Comparison of ENCODE assay signal across 29 mouse cellular contexts in genomic region chr6:146915808-146916207, GRCm38 (mm10). TPM values are rescaled to one million over a fixed set of nuclear protein-coding genes. Genes with fewer than 3 reads are reported as not detected.
DNase-seq lines count a peak whose midpoint lies in the region; ATAC-seq and TF ChIP-seq lines count a peak whose summit lies in the region.
"Had no signal": no experiment of that assay in that cellular context is flagged by ENCODE, and none has a peak within 500 bp of the region (broad histone marks: within the 10 kb centered on the region; RNA-seq: fewer than 3 reads in every experiment).

No protein-coding gene starts in this region.

- H3K4me3 ChIP-seq in lung, postnatal 0 days (ENCODE audit: low read depth, low read length): no peak overlapping the region
- no peak overlapping the region for H3K4me3 ChIP-seq in olfactory bulb, adult 2 months (ENCODE audit: insufficient read depth, low read depth, low read length)
- H3K4me3 ChIP-seq: embryonic facial prominence, embryonic 10.5 days; embryonic facial prominence, embryonic 13.5 days; hindbrain, embryonic 10.5 days; hindbrain, embryonic 13.5 days; intestine, embryonic 15.5 days had no signal

- DNase-seq in heart, adult 11 months: peak; percentile 18
- DNase-seq in heart, postnatal 25 days (ENCODE audit: low spot score): no peak
- peak; percentile 44 for DNase-seq in lung, postnatal 0 days (ENCODE audit: low spot score)
- no peak for DNase-seq in lung, postnatal 10 days
- peak; percentile 24 for DNase-seq in brain, embryonic 14.5 days (ENCODE audit: low read depth)
- no peak for DNase-seq in kidney, postnatal 14 days
- no peak for DNase-seq in layer of hippocampus, adult 8-10 months (ENCODE audit: low spot score in 2 of 2)
- DNase-seq: adrenal gland, postnatal 10 days; adrenal gland, postnatal 36 days; cerebellum, adult 11 months; cerebellum, adult 2 months; cerebellum, adult 9-11 months; cerebellum, postnatal 25 days; gastrocnemius, postnatal 14 days; heart, adult 18-20 months; heart, postnatal 36 days had no signal

- 0 out of 2 replicates have a peak, but pooled peaks have one; percentile 19 for ATAC-seq in lung, postnatal 0 days
- ATAC-seq: forebrain, embryonic 14.5 days; hindbrain, embryonic 16.5 days; intestine, embryonic 15.5 days; Patski had no signal

- H3K9ac ChIP-seq in lung, postnatal 0 days (replicated peaks; ENCODE audit: low read depth): no peak overlapping the region
- H3K9ac ChIP-seq: embryonic facial prominence, embryonic 13.5 days; hindbrain, embryonic 13.5 days; intestine, embryonic 15.5 days had no signal

- no peaks in the 10 kb centered on the region for H3K27me3 ChIP-seq in lung, postnatal 0 days (replicated peaks; ENCODE audit: insufficient read depth, low read length)
- H3K27me3 ChIP-seq: embryonic facial prominence, embryonic 13.5 days; hindbrain, embryonic 13.5 days; intestine, embryonic 15.5 days; Patski had no signal

- no peak overlapping the region for H3K4me2 ChIP-seq in lung, postnatal 0 days (replicated peaks; ENCODE audit: low read depth, low read length)
- H3K4me2 ChIP-seq: embryonic facial prominence, embryonic 13.5 days; heart, embryonic 11.5 days; hindbrain, embryonic 13.5 days; intestine, embryonic 15.5 days had no signal

- WGBS in lung, postnatal 0 days: 75% methylated on average over 1 of the region's 1 CpGs
- WGBS in olfactory bulb, adult 2 months: 35% methylated on average over 1 of the region's 1 CpGs

- TF ChIP-seq EP300 in lung, postnatal 0 days (IDR thresholded peaks at IDR 0.05): no peak

- H3K4me1 ChIP-seq in lung, postnatal 0 days (ENCODE audit: insufficient read depth, low read depth, low read length): peaks cover 18% of the 10 kb centered on the region; the same call in 1 of the 2 replicates
- peaks cover 8% of the 10 kb centered on the region for H3K4me1 ChIP-seq in olfactory bulb, adult 2 months (ENCODE audit: control insufficient read depth, insufficient read depth, low read length)

- intact Hi-C loops in heart, postnatal 25 days (cut with DNase I): no loop called here

- no peak for TF ChIP-seq POLR2A in brain, embryonic 14.5 days (IDR thresholded peaks at IDR 0.05; ENCODE audit: borderline replicate concordance, extremely low read depth, insufficient read depth, insufficient read length, poor library complexity, severe bottlenecking)
- TF ChIP-seq POLR2A in olfactory bulb, adult 2 months (IDR thresholded peaks at IDR 0.05; ENCODE audit: insufficient read depth, low read depth, low read length): no peak

- no peaks in the 10 kb centered on the region for H3K9me3 ChIP-seq in lung, postnatal 0 days (ENCODE audit: low read length)
- H3K9me3 ChIP-seq: embryonic facial prominence, embryonic 10.5 days; embryonic facial prominence, embryonic 13.5 days; hindbrain, embryonic 10.5 days; hindbrain, embryonic 13.5 days; intestine, embryonic 15.5 days had no signal

- H3K36me3 ChIP-seq in lung, postnatal 0 days (ENCODE audit: insufficient read depth, low read length): no peaks in the 10 kb centered on the region
- H3K36me3 ChIP-seq: embryonic facial prominence, embryonic 10.5 days; embryonic facial prominence, embryonic 13.5 days; hindbrain, embryonic 13.5 days; intestine, embryonic 15.5 days had no signal

- no peak for TF ChIP-seq CTCF in lung, postnatal 0 days (IDR thresholded peaks at IDR 0.05)
- TF ChIP-seq CTCF in brain, embryonic 14.5 days (IDR thresholded peaks at IDR 0.05; ENCODE audit: borderline replicate concordance, extremely low read depth, insufficient read depth, insufficient read length): no peak
- no peak for TF ChIP-seq CTCF in olfactory bulb, adult 2 months (IDR thresholded peaks at IDR 0.05; ENCODE audit: insufficient read depth, low read depth, low read length)

- no peak overlapping the region for H3K27ac ChIP-seq in lung, postnatal 0 days (ENCODE audit: low read length)
- 0 out of 2 replicates have a peak overlapping the region, but pooled peaks have one; percentile 51 for H3K27ac ChIP-seq in olfactory bulb, adult 2 months (ENCODE audit: insufficient read depth, low read depth, low read length)
- H3K27ac ChIP-seq: embryonic facial prominence, embryonic 10.5 days; embryonic facial prominence, embryonic 13.5 days; hindbrain, embryonic 10.5 days; hindbrain, embryonic 13.5 days; intestine, embryonic 15.5 days had no signal

RNA-seq across cellular contexts. Expression of gene Ppfibp1, which starts 27.5 kb away (rescaled TPM):
- total RNA-seq in heart, postnatal 25 days (2021): 100 to 1,000 TPM in 1 of 2 experiments, 10 to 100 TPM in 1; 82.4 to 107 TPM
- 50.5 and 53.5 TPM in 2 replicates for polyA plus RNA-seq in lung, postnatal 0 days (2015; fragmentation: Nextera tagmentation; extraction: Ambion mirVana)
- polyA plus RNA-seq in brain, embryonic 14.5 days (2012; rRNA removed): 10.1 and 15.1 TPM in 2 replicates
- not detected in 2 replicates for polyA plus RNA-seq in olfactory bulb, adult 2 months (2012; ENCODE audit: insufficient read depth, insufficient read length, low replicate concordance, missing spikeins)
- total RNA-seq in layer of hippocampus, adult 8-10 months (2022): 10 to 100 TPM; 40.8 to 45.2 (median 41.9) TPM

RNA-seq across cellular contexts. Expression of gene 1700034J05Rik, which starts 38.4 kb away (rescaled TPM):
- total RNA-seq in heart, postnatal 25 days (2021): not detected
- polyA plus RNA-seq in lung, postnatal 0 days (2015; fragmentation: Nextera tagmentation; extraction: Ambion mirVana): 0.13 and 0.17 TPM in 2 replicates
- polyA plus RNA-seq in brain, embryonic 14.5 days (2012; rRNA removed): not detected in 2 replicates
- polyA plus RNA-seq in olfactory bulb, adult 2 months (2012; ENCODE audit: insufficient read depth, insufficient read length, low replicate concordance, missing spikeins): not detected in 2 replicates
- not detected for total RNA-seq in layer of hippocampus, adult 8-10 months (2022)
- total RNA-seq: adrenal gland, adult 18-20 months; adrenal gland, postnatal 10 days; adrenal gland, postnatal 36 days; common myeloid progenitor, adult 5-6 weeks; gastrocnemius, postnatal 14 days; gastrocnemius, postnatal 4 days; heart, adult 18-20 months; heart, postnatal 36 days had no signal
- polyA plus RNA-seq: cerebellum, adult 2 months; forebrain, embryonic 14.5 days; hindbrain, embryonic 13.5 days; Patski had no signal

Comparison
In these comparisons a context has a peak if more than half of its experiments do, and no peak if none do; other contexts are left out.
1. DNase-seq: peak in heart, adult 11 months (single experiment), lung, postnatal 0 days (single experiment) and brain, embryonic 14.5 days (single experiment); none in heart, postnatal 25 days (single experiment), lung, postnatal 10 days (single experiment), kidney, postnatal 14 days (single experiment) and layer of hippocampus, adult 8-10 months (0 of 2).